Mouse (Mus musculus): Measurements from ENCODE around the gene Slc24a3. TPM values are rescaled to one million over a fixed set of nuclear protein-coding genes. Genes with fewer than 3 reads are reported as not detected.
A peak's percentile ranks its signal among the peaks of the same experiment; 100 is the strongest.

The Slc24a3 gene
- polyA plus RNA-seq, 1 experiment from 2014 or later = 1.3 TPM

GRCm38 (mm10) chr2:145656716-145657115, 489.2 kb downstream of the Slc24a3 start:
- no peaks in the 10 kb centered on the region for H3K27me3 ChIP-seq (ENCODE audit: control insufficient read depth, insufficient read depth, low read depth, low read length)
- no peak overlapping the region for H3K9ac ChIP-seq (ENCODE audit: low read length)
- H3K36me3 ChIP-seq (ENCODE audit: control insufficient read depth, insufficient read depth, low read length) = no peaks in the 10 kb centered on the region
- no peak overlapping the region for H3K4me2 ChIP-seq (ENCODE audit: low read depth, low read length)
- no peak overlapping the region for H3K4me3 ChIP-seq (ENCODE audit: low read length)
- 36% methylated on average over 1 of the region's 1 CpGs for WGBS
- no peak overlapping the region for H3K27ac ChIP-seq (ENCODE audit: low read length)
- H3K9me3 ChIP-seq (ENCODE audit: control insufficient read depth, low read length) = no peaks in the 10 kb centered on the region
- no peaks in the 10 kb centered on the region for H3K4me1 ChIP-seq (replicated peaks; ENCODE audit: control insufficient read depth, insufficient read depth, low read length)
- no peak for ATAC-seq (ENCODE audit: low read depth)

DNA sequence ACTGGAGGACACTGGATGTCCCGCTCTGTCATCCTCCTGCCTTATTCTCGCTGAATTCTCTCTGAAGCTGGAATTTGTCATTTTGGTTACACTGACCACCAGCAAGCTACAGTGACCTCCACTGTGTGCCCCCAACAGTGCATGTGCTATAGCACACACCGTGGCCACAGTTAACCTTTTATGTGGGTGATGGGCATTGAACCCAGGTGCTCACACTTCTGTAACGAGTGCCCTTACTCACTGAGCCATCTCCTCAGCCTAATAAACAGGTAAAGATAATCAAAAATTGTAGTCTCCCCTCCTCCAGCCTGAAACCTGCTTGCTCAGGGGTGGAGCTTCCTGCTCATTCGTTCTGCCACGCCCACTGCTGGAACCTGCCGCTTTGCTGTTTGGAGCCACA, 493.7 kb downstream of the Slc24a3 start:
- no peaks in the 10 kb centered on the region for H3K4me1 ChIP-seq (replicated peaks; ENCODE audit: control insufficient read depth, insufficient read depth, low read length)
- H3K9ac ChIP-seq (ENCODE audit: low read length) = no peak overlapping the region
- no peak overlapping the region for H3K27ac ChIP-seq (ENCODE audit: low read length)
- no peaks in the 10 kb centered on the region for H3K27me3 ChIP-seq (ENCODE audit: control insufficient read depth, insufficient read depth, low read depth, low read length)
- ATAC-seq (ENCODE audit: low read depth) = no peak
- WGBS = 61% methylated on average over 6 of the region's 7 CpGs
- H3K36me3 ChIP-seq (ENCODE audit: control insufficient read depth, insufficient read depth, low read length) = no peaks in the 10 kb centered on the region
- no peak overlapping the region for H3K4me3 ChIP-seq (ENCODE audit: low read length)
- H3K4me2 ChIP-seq (ENCODE audit: low read depth, low read length) = no peak overlapping the region
- H3K9me3 ChIP-seq (ENCODE audit: control insufficient read depth, low read length) = no peaks in the 10 kb centered on the region

- ATAC-seq (ENCODE audit: low read depth) = no peak
- H3K4me1 ChIP-seq (replicated peaks; ENCODE audit: control insufficient read depth, insufficient read depth, low read length) = no peaks in the 10 kb centered on the region
These were observed 496.3 kb downstream of the Slc24a3 start for GRCm38 (mm10) chr2:145663899-145664298.

DNA sequence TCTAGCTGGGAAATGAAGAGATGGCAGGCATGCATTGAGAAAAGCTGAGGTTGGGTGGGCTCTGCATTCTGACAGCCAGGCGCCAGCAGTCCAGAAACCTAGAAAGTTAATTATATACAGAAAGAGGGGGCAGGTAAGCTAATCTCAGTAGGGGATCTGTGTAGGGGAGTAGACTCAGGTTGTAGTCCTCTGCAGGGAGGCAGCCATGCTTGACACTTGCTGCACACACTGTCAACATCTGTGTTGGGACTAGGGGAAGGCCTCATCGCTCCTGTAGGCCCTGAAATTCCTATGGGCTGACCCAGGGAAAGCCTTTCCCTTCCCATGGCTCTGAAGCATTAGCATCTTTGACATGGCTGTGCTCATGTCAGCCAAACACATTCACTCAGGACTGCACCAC, 496.8 kb downstream of the Slc24a3 start:
- H3K27me3 ChIP-seq (ENCODE audit: control insufficient read depth, insufficient read depth, low read depth, low read length) = no peaks in the 10 kb centered on the region
- H3K36me3 ChIP-seq (ENCODE audit: control insufficient read depth, insufficient read depth, low read length) = no peaks in the 10 kb centered on the region
- no peak overlapping the region for H3K4me3 ChIP-seq (ENCODE audit: low read length)
- no peak overlapping the region for H3K9ac ChIP-seq (ENCODE audit: low read length)
- no peak overlapping the region for H3K27ac ChIP-seq (ENCODE audit: low read length)
- H3K4me1 ChIP-seq (replicated peaks; ENCODE audit: control insufficient read depth, insufficient read depth, low read length) = no peaks in the 10 kb centered on the region
- no peak for ATAC-seq (ENCODE audit: low read depth)
- no peak overlapping the region for H3K4me2 ChIP-seq (ENCODE audit: low read depth, low read length)
- no peaks in the 10 kb centered on the region for H3K9me3 ChIP-seq (ENCODE audit: control insufficient read depth, low read length)
- WGBS = 75% methylated on average over 2 of the region's 2 CpGs

More at GRCm38 (mm10) chr2:145663899-145664298, 496.3 kb downstream of the Slc24a3 start:
- Histone ChIP-seq H3K36me3 (ENCODE audit: control insufficient read depth, insufficient read depth, low read length) (no peaks in the 10 kb centered on the region), H3K27me3 (ENCODE audit: control insufficient read depth, insufficient read depth, low read depth, low read length) (no peaks in the 10 kb centered on the region), H3K4me3 (ENCODE audit: low read length) (no peak overlapping the region), H3K4me2 (ENCODE audit: low read depth, low read length) (no peak overlapping the region), H3K9me3 (ENCODE audit: control insufficient read depth, low read length) (no peaks in the 10 kb centered on the region), H3K9ac (ENCODE audit: low read length) (no peak overlapping the region), H3K27ac (ENCODE audit: low read length) (no peak overlapping the region)
- whole genome bisulfite sequencing = 74% methylated on average over 7 of the region's 7 CpGs

GRCm38 (mm10) chr2:145668135-145668534, 500.6 kb downstream of the Slc24a3 start:
- no peak overlapping the region for H3K27ac ChIP-seq (ENCODE audit: low read length)
- no peaks in the 10 kb centered on the region for H3K9me3 ChIP-seq (ENCODE audit: control insufficient read depth, low read length)
- ATAC-seq (ENCODE audit: low read depth) = no peak
- no peaks in the 10 kb centered on the region for H3K4me1 ChIP-seq (replicated peaks; ENCODE audit: control insufficient read depth, insufficient read depth, low read length)
- no peaks in the 10 kb centered on the region for H3K27me3 ChIP-seq (ENCODE audit: control insufficient read depth, insufficient read depth, low read depth, low read length)
- no peak overlapping the region for H3K4me2 ChIP-seq (ENCODE audit: low read depth, low read length)
- H3K9ac ChIP-seq (ENCODE audit: low read length) = no peak overlapping the region
- no peaks in the 10 kb centered on the region for H3K36me3 ChIP-seq (ENCODE audit: control insufficient read depth, insufficient read depth, low read length)
- no peak overlapping the region for H3K4me3 ChIP-seq (ENCODE audit: low read length)
- WGBS = 48% methylated on average over 4 of the region's 4 CpGs

GRCm38 (mm10) chr2:145670131-145670530, 502.6 kb downstream of the Slc24a3 start:
- no peak for ATAC-seq (ENCODE audit: low read depth)
- peaks cover 9% of the 10 kb centered on the region for H3K4me1 ChIP-seq (replicated peaks; ENCODE audit: control insufficient read depth, insufficient read depth, low read length)
- H3K9ac ChIP-seq (ENCODE audit: low read length) = no peak overlapping the region
- no peak overlapping the region for H3K4me2 ChIP-seq (ENCODE audit: low read depth, low read length)
- no peaks in the 10 kb centered on the region for H3K36me3 ChIP-seq (ENCODE audit: control insufficient read depth, insufficient read depth, low read length)
- no peaks in the 10 kb centered on the region for H3K9me3 ChIP-seq (ENCODE audit: control insufficient read depth, low read length)
- no peak overlapping the region for H3K27ac ChIP-seq (ENCODE audit: low read length)
- H3K4me3 ChIP-seq (ENCODE audit: low read length) = no peak overlapping the region
- WGBS = 76% methylated on average over 4 of the region's 4 CpGs
- no peaks in the 10 kb centered on the region for H3K27me3 ChIP-seq (ENCODE audit: control insufficient read depth, insufficient read depth, low read depth, low read length)

- WGBS = 3% methylated on average over 23 of the region's 23 CpGs
- peak overlapping the region; percentile 92 for H3K4me2 ChIP-seq (ENCODE audit: low read depth, low read length)
- ATAC-seq (ENCODE audit: low read depth) = peak; percentile 23
- peaks cover 22% of the 10 kb centered on the region for H3K4me1 ChIP-seq (replicated peaks; ENCODE audit: control insufficient read depth, insufficient read depth, low read length)
- peaks cover 3% of the 10 kb centered on the region; the same call in 1 of the 2 replicates for H3K9me3 ChIP-seq (ENCODE audit: control insufficient read depth, low read length)
- H3K27ac ChIP-seq (ENCODE audit: low read length) = peak overlapping the region; percentile 92
- H3K9ac ChIP-seq (ENCODE audit: low read length) = peak overlapping the region; percentile 83
- no peaks in the 10 kb centered on the region for H3K27me3 ChIP-seq (ENCODE audit: control insufficient read depth, insufficient read depth, low read depth, low read length)
- H3K36me3 ChIP-seq (ENCODE audit: control insufficient read depth, insufficient read depth, low read length) = no peaks in the 10 kb centered on the region
- peak overlapping the region; percentile 85 for H3K4me3 ChIP-seq (ENCODE audit: low read length)
These were observed 507.1 kb downstream of the Slc24a3 start for GRCm38 (mm10) chr2:145674496-145675141.

GRCm38 (mm10) chr2:145675142-145675755, 507.7 kb downstream of the Slc24a3 start, which contains the start of gene Rin2:
Gene Rin2, plus strand, starts transcription at chr2:145675215.
- under 1% methylated on average over 33 of the region's 33 CpGs for WGBS
- peaks cover 3% of the 10 kb centered on the region; the same call in 1 of the 2 replicates for H3K9me3 ChIP-seq (ENCODE audit: control insufficient read depth, low read length)
- peak within 1 kb of the TSS; percentile 85 for H3K4me3 ChIP-seq (ENCODE audit: low read length)
- H3K36me3 ChIP-seq (ENCODE audit: control insufficient read depth, insufficient read depth, low read length) = no peaks in the 10 kb centered on the region
- H3K27me3 ChIP-seq (ENCODE audit: control insufficient read depth, insufficient read depth, low read depth, low read length) = no peaks in the 10 kb centered on the region
- peak within 1 kb of the TSS; percentile 83 for H3K9ac ChIP-seq (ENCODE audit: low read length)
- peak within 1 kb of the TSS; percentile 92 for H3K27ac ChIP-seq (ENCODE audit: low read length)
- ATAC-seq (ENCODE audit: low read depth) = peak; percentile 85
- H3K4me1 ChIP-seq (replicated peaks; ENCODE audit: control insufficient read depth, insufficient read depth, low read length) = peaks cover 27% of the 10 kb centered on the region
- H3K4me2 ChIP-seq (ENCODE audit: low read depth, low read length) = peak within 1 kb of the TSS; percentile 92

DNA sequence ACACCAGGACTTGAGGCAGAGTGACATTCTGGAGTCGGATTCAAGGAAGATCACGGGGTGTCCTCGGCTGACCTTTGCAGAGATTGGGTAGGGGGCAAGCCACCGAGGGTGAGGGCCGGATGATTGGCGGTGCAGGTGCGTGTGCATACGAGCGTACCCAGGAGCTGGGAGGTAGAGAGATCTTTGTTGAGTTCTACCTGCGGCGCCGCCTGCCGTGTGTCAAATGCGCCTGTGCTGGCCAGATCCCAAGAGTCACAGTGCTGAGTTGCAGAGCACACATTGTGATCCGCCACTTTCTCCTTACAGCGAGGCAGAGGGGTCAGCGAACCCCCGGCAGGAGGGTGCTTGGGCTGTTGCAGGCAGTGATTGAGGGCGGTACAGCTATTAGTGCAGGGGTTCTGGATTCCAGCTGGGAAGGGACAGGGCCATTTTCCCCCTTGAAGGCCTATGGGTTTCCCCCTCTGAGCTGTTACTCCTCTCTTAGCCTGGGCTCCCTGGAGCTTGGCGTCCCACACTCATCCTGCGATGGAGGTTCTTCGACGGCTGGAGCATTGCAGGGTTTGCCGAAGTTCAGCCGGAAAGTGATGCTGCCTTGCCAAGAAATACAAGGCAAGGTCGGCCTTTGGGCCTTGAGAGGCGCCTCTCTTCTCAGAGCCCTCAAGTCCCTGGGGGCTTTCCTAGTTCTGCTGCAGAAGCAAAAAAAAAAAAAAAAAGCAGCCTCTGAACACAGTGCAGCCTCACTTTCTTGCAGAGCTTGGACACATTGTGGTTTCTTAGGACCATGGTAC, 508.4 kb downstream of the Slc24a3 start:
- Histone ChIP-seq H3K4me2 (ENCODE audit: low read depth, low read length) (peak overlapping the region; percentile 92), H3K9ac (ENCODE audit: low read length) (peak overlapping the region; percentile 83), H3K4me1 (replicated peaks; ENCODE audit: control insufficient read depth, insufficient read depth, low read length) (peaks cover 33% of the 10 kb centered on the region), H3K36me3 (ENCODE audit: control insufficient read depth, insufficient read depth, low read length) (no peaks in the 10 kb centered on the region), H3K27ac (ENCODE audit: low read length) (peak overlapping the region; percentile 92), H3K4me3 (ENCODE audit: low read length) (peak overlapping the region; percentile 85), H3K27me3 (ENCODE audit: control insufficient read depth, insufficient read depth, low read depth, low read length) (no peaks in the 10 kb centered on the region), H3K9me3 (ENCODE audit: control insufficient read depth, low read length) (peaks cover 3% of the 10 kb centered on the region; the same call in 1 of the 2 replicates)
- WGBS = 1% methylated on average over 26 of the region's 27 CpGs
- ATAC-seq (ENCODE audit: low read depth) = peak; percentile 57

All from lung, embryonic 16.5 days (tissue).